Mouse (Mus musculus) heart, adult 2 months (tissue): ENCODE measurements around the gene Gadd45a.

Source experiments
- CTCF ChIP-seq: fragments of 200-600 bp; IDR thresholded peaks from 2 replicates; pipeline ENCODE4 v1.8.1; 2022; ENCODE audit warnings: antibody characterized with exemption, mild to moderate bottlenecking, moderate library complexity
- POLR2A ChIP-seq: fragments of 200-500 bp; IDR thresholded peaks from 2 replicates; pipeline ENCODE4 v1.6.1; 2011; ENCODE audit warnings: mild to moderate bottlenecking, low read depth, low read length, control low read depth; ENCODE audit not compliant: insufficient read depth

DNA sequence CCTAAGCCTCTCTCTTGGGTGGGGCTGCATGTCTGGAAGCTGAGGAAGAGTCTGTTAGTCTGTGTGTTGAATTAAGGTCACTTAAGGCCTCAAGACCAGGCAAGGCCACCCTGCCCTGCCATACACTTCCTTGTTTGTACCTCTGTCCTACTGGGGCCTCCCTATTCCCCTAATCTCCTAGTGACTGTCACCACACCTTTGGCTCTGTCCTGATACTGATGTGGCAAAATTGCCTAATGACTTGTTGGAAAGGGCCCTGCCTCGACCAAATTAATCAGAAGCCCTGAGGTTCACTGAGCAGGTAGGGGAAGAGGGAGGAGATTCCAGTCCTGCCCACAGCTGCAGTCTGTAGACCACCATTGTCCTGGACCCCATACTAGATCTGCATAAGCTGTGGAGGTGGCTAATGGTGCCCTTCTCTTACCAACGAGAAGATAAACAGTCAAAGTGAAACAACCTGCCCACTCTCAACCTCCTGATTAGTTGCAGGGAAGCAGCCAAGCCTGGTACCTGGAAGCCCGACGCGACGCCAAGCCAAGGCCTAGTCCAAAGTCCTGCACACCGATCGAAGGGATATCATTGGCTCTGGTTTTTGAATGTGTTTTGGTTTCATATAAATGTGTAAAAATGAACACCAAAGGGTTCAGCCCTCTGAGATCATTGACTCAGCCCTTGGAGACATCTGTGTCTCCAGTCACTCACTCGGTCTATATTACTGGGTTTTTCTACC lies 23.1 kb downstream of the Gadd45a start:
- TF ChIP-seq CTCF = no peak
- no peak for TF ChIP-seq POLR2A
